Mouse (Mus musculus) liver, postnatal 0 days (tissue): Measurements from ENCODE around the gene Olfr432. TPM values are rescaled to one million over a fixed set of nuclear protein-coding genes. Genes with fewer than 3 reads are reported as not detected.
"Not testable (repeated sequence)": the region's sequence is repeated elsewhere in the genome, so short reads cannot be mapped to it uniquely, and the experiment has no call there.

Experiments used
- ATAC-seq: fragments of 200-750 bp; cut with Nextera tagmentation; 2 replicates; pipeline ENCODE4 v1.8.0; 2017; ENCODE audit warnings: mild to moderate bottlenecking, moderate library complexity
- DNase-seq: peaks from one replicate; pipeline ENCODE4 v3.0.0-alpha.2; 2016
- H3K27ac ChIP-seq: fragments of 300-500 bp; sonication (generic); 2 replicates; pipeline ENCODE4 v1.5.1; 2014; ENCODE audit warnings: antibody characterized with exemption, moderate library complexity, mild to moderate bottlenecking, low read depth
- H3K27me3 ChIP-seq: fragments of 300-500 bp; sonication (generic); 2 replicates; pipeline ENCODE4 v1.6.1; 2014; ENCODE audit warnings: low read length, control low read depth, mixed read lengths; ENCODE audit not compliant: insufficient read depth
- H3K36me3 ChIP-seq: fragments of 300-500 bp; sonication (generic); replicated peaks from 2 replicates; pipeline ENCODE4 v1.6.1; 2014; ENCODE audit warnings: mild to moderate bottlenecking, control low read depth, low read length, moderate library complexity, mixed read lengths; ENCODE audit not compliant: insufficient read depth
- H3K4me1 ChIP-seq: fragments of 300-500 bp; sonication (generic); 2 replicates; pipeline ENCODE4 v1.6.1; 2014; ENCODE audit warnings: antibody characterized with exemption, mild to moderate bottlenecking, control low read depth; ENCODE audit not compliant: insufficient read depth
- H3K4me2 ChIP-seq: fragments of 300-500 bp; sonication (generic); 2 replicates; pipeline ENCODE4 v1.6.1; 2014; ENCODE audit warnings: low read depth, mild to moderate bottlenecking, low read length, moderate library complexity, mixed read lengths
- H3K4me3 ChIP-seq: fragments of 300-500 bp; sonication (generic); 2 replicates; pipeline ENCODE4 v1.5.1; 2014; ENCODE audit warnings: low read depth, low read length
- H3K9ac ChIP-seq: fragments of 300-500 bp; sonication (generic); replicated peaks from 2 replicates; pipeline ENCODE4 v1.6.1; 2014; ENCODE audit warnings: mild to moderate bottlenecking, moderate library complexity
- H3K9me3 ChIP-seq: fragments of 300-500 bp; sonication (generic); 2 replicates; pipeline ENCODE4 v1.6.1; 2016; ENCODE audit warnings: mild to moderate bottlenecking, control low read depth, low read length, mixed read lengths
- CTCF ChIP-seq: sonication (generic); IDR thresholded peaks from 2 replicates; pipeline ENCODE4 v1.5.1; 2016; ENCODE audit warnings: antibody characterized with exemption, low read depth
- EP300 ChIP-seq: IDR thresholded peaks from 2 replicates; pipeline ENCODE4 v1.6.1; 2016; ENCODE audit warnings: antibody characterized with exemption, low read depth, mild to moderate bottlenecking
- WGBS: fragments of 180-500 bp; shearing (Covaris S2); extraction: QIAGEN DNeasy Blood & Tissue Kit; methylation state at CpG from one replicate; pipeline ENCODE4 v1.1.7; 2014; ENCODE audit not compliant: insufficient replicate concordance; 5-methylcytosine and 5-hydroxymethylcytosine counted together
- polyA plus RNA-seq: library from polyadenylated mRNA; unstranded; fragments of >200 nt; fragmentation: Nextera tagmentation; extraction: Ambion mirVana; gene quantifications from 2 replicates; pipeline ENCODE4 v1.2.1, GENCODE M21; 2015

Olfr432 gene
- polyA plus RNA-seq, 1 experiment from 2014 or later, result not detected

DNA sequence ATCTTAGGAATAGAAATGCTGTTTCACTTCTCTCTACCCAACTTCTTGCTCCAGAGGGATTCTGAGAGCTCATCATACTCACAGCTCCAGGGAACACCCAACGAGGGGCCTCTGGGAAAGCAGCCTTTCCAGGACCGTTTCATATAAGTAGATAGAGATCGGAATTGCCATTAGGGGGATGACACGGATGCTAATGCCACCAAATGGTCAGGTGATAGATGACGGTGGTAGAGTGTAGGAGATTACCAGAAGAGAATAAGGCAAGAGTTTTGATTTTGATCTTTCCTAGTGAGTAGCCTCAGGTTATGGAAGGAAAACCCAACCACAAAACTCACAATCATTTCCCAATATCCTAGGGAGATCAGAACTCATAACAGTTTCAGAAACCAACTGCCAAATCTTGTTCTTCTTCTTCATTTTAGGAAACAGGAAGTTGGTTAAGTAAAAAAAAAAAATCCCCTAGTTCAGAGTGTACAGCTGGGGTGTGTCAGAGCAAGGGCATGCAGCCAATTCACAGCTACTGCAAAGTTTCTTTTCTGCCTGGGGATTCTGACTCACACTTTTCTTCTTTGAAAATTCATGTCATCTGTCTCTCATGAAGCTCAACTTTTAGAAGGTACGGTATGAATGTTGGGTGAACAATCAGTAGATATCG lies 8.4 kb upstream of the Olfr432 start, which contains the start of gene Olfr433:
Gene Olfr433 (plus strand): TSS at position 183 of the 655 bp plus-strand sequence.
- Histone ChIP-seq H3K9me3 (no peaks in the 10 kb centered on the region), H3K4me1 (no peaks in the 10 kb centered on the region), H3K27me3 (no peaks in the 10 kb centered on the region), H3K36me3 (no peaks in the 10 kb centered on the region), H3K4me2 (no peak within 1 kb of the TSS), H3K4me3 (no peak within 1 kb of the TSS), H3K27ac (peak within 1 kb of the TSS; percentile 12; the same call in 1 of the 2 replicates), H3K9ac (no peak within 1 kb of the TSS)
- DNase-seq, result peak; percentile 29
- TF ChIP-seq CTCF, result no peak
- TF ChIP-seq EP300, result no peak
- ATAC-seq, result peak; percentile 56; the same call in 1 of the 2 replicates
- 53% methylated on average over 7 of the region's 7 CpGs for WGBS

DNA sequence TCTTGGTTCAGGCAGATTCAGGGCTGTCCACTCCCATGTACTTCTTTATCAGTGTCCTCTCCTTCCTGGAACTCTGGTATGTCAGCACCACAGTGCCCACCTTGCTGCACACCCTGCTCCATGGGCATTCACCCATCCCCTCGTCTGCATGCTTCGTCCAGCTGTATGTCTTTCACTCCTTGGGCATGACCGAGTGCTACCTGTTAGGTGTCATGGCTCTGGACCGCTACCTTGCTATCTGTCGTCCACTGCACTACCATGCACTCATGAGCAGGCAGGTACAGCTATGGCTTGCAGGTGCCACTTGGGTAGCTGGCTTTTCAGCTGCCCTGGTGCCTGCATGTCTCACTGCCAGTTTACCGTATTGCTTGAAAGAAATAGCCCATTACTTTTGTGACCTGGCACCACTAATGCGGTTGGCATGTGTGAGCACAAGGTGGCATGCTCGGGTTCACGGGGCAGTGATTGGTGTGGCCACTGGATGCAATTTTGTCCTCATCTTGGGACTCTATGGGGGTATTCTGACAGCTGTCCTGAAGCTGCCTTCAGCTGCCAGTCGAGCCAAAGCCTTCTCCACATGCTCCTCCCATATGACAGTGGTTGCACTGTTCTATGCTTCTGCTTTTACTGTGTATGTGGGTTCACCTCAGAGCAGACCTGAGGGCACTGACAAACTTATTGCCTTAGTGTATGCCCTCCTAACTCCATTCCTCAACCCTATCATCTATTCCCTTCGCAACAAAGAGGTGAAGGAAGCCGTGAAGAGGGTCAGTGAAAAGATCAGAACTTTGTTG lies 6.7 kb upstream of the Olfr432 start:
- WGBS, result 78% methylated on average over 12 of the region's 12 CpGs
- ATAC-seq, result 0 out of 2 replicates have a peak, but pooled peaks have one; percentile 22
- DNase-seq, result not testable (repeated sequence)

DNA sequence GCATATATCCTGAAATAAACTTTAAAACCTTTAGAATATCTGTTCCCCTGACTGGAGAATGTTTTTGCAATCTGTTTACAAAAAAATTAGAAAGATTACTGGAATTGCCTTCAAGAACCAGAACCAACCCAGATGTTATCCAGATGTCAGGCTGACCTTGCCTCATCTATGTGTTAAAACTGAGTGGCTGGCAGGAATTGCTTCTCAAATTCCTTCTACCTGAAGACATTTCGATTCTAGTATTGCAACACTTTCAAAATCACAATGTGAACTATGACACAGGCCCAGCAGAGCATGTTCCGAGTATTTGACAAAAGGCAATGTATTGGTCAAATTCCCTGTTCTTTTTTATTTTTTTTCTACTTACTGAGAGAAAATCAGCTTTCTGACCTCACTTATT lies 4.6 kb upstream of the Olfr432 start:
- H3K4me3 ChIP-seq, result no peak overlapping the region
- H3K9ac ChIP-seq, result no peak overlapping the region
- no peak overlapping the region for H3K4me2 ChIP-seq
- no peaks in the 10 kb centered on the region for H3K4me1 ChIP-seq
- no peaks in the 10 kb centered on the region for H3K9me3 ChIP-seq
- DNase-seq (no peak), ATAC-seq (no peak)
- no peak overlapping the region for H3K27ac ChIP-seq
- H3K36me3 ChIP-seq, result no peaks in the 10 kb centered on the region
- TF ChIP-seq CTCF (no peak), EP300 (no peak)
- WGBS, result 60% methylated on average over 2 of the region's 2 CpGs
- no peaks in the 10 kb centered on the region for H3K27me3 ChIP-seq

More for the DNA sequence above, 6.7 kb upstream of the Olfr432 start:
- not testable (repeated sequence) for H3K4me3 ChIP-seq, H3K9me3 ChIP-seq, H3K36me3 ChIP-seq, H3K27me3 ChIP-seq, H3K9ac ChIP-seq, H3K4me2 ChIP-seq, H3K4me1 ChIP-seq, H3K27ac ChIP-seq

DNA sequence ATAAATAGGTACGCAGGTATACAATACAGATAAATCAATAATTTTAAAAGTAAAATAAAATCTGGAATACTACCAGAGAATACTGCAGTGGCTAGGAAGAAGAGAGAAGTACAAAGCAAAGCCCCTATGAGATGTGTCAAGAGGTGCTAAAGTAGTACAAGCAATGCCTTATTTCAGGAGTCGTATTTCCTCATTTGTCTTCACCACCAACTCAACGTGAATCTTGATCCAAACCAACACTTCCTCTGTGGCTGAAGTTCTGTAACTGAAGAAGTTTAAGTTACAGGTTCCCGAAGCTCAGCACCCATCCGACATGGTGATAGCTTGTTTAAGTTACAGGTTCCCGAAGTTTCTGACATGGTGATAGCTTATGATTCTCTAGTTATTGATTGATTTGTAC lies 778 bp upstream of the Olfr432 start:
- not testable (repeated sequence) for DNase-seq, H3K27ac ChIP-seq, H3K9me3 ChIP-seq, H3K9ac ChIP-seq, H3K27me3 ChIP-seq, H3K4me1 ChIP-seq, ATAC-seq, H3K4me2 ChIP-seq, H3K4me3 ChIP-seq, H3K36me3 ChIP-seq
- whole genome bisulfite sequencing, result 49% methylated on average over 6 of the region's 6 CpGs

DNA sequence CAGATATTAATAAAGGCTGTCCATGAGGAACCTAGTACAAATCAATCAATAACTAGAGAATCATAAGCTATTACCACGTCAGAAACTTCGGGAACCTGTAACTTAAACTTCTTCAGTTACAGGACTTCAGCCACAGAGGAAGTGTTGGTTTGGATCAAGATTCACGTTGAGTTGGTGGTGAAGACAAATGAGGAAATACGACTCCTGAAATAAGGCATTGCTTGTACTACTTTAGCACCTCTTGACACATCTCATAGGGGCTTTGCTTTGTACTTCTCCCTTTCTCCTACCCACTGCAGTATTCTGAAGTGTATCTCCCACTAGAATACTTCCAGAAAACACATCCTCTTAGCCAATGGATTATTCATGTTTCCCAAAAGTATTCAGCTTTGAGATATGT lies 352 bp downstream of the Olfr432 start:
- not testable (repeated sequence) for H3K27me3 ChIP-seq, ATAC-seq, H3K9ac ChIP-seq, H3K9me3 ChIP-seq, H3K4me3 ChIP-seq, H3K27ac ChIP-seq, H3K36me3 ChIP-seq, H3K4me1 ChIP-seq, DNase-seq, H3K4me2 ChIP-seq
- WGBS, result 32% methylated on average over 4 of the region's 4 CpGs

DNA sequence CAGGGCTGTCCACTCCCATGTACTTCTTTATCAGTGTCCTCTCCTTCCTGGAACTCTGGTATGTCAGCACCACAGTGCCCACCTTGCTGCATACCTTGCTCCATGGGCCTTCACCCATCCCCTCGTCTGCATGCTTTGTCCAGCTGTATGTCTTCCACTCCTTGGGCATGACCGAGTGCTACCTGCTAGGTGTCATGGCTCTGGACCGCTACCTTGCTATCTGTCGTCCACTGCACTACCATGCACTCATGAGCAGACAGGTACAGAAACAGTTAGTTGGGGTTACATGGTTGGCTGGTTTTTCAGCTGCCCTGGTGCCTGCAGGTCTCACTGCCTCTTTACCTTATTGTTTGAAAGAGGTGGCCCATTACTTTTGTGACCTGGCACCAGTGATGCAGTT lies 1.5 kb downstream of the Olfr432 start:
- Histone ChIP-seq H3K27ac (no peak overlapping the region), H3K4me2 (no peak overlapping the region), H3K9me3 (no peaks in the 10 kb centered on the region), H3K27me3 (no peaks in the 10 kb centered on the region), H3K9ac (no peak overlapping the region), H3K36me3 (no peaks in the 10 kb centered on the region), H3K4me3 (no peak overlapping the region), H3K4me1 (no peaks in the 10 kb centered on the region)
- TF ChIP-seq EP300 (no peak), CTCF (no peak)
- ATAC-seq (no peak), DNase-seq (no peak)
- WGBS, result 66% methylated on average over 4 of the region's 4 CpGs
